Mouse (Mus musculus) adrenal gland, postnatal 0 days (tissue): ENCODE data around the gene Coq7. TPM values are rescaled to one million over a fixed set of nuclear protein-coding genes. Genes with fewer than 3 reads are reported as not detected.

ENCODE experiments used
- polyA plus RNA-seq: library from polyadenylated mRNA; unstranded; fragments of >200 nt; fragmentation: Nextera tagmentation; extraction: Ambion mirVana; gene quantifications from 2 replicates; pipeline ENCODE4 v1.2.1, GENCODE M21; 2015

Coq7 gene
- polyA plus RNA-seq: 65.8 and 84.7 TPM in 2 replicates

DNA sequence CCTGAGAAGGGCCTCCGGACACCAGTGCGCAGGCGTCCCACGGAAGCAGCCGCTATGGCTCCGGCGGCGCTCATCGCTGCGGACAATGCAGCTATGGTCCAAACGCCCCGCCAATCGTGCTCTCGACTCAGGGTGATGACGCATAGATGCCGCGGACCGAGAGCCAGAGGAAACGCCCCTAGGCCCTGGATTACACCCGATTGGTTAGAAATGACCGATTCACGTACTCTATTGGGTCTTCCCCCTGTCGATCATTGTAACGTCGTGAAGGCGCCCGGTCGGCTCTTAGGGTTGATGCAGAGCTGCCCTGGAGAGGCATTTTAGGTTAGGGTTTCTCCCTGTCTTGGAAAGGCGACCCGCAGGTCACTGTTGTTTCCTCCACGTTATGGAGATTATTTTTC, at the start of gene Coq7:
Coq7 (minus strand) TSS at position 179 of the 401 bp plus-strand sequence.

DNA sequence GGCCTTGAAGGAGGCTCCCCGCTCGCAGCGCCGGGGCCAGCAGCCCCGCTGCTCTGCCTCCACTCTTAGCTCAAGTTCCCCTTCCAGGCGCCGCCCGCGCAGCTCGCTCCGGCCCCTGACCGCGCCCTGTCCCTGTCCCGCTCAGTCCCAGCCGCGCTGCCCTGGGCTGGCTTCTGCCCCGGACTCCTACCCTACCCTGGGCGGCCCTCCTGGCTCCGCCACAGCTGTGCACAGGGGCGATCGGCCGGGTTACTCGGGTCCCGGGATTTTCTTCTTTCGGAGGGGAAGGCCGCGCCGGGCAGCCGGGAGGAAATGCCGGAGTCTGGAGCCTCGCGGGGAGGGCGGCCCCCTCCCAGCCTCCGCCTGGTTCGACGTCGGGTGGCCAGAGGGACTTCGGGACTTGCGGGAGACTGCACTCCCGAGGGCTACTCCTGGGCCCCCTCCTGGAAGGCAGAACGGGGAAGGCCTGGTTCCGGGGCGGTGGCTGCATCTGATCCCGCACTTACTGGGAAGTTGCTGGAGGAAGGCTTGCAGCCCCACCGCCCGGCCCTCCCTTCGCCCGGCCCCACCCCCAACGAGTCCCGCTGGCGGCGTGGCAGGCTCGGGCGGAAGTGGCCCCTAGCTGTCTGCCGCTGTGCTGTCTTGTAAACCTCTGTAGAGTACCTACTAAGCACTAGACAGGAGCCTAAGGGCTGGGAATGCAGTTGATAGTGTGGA, 41.6 kb downstream of the Coq7 start, which contains the start of gene Itpripl2:
Itpripl2 (minus strand) TSS at position 545 of the 717 bp plus-strand sequence.

Other genes starting within 250 kb of the Coq7 start
- gene Syt17, start 85.1 kb downstream of the Coq7 start, polyA plus RNA-seq: 21.1 and 30.7 TPM in 2 replicates
- gene Itpripl2, start 41.4 kb downstream of the Coq7 start, polyA plus RNA-seq: 3.8 and 3.9 TPM in 2 replicates
- gene Tmc7, start 51.4 kb upstream of the Coq7 start, polyA plus RNA-seq: 0.65 and 2.5 TPM in 2 replicates
- gene Tmc5, start 63.9 kb upstream of the Coq7 start, polyA plus RNA-seq: 0.08 and 0.20 TPM in 2 replicates
- gene Gde1, start 172.4 kb upstream of the Coq7 start, polyA plus RNA-seq: 115 and 152 TPM in 2 replicates
- 4.6 and 6.1 TPM in 2 replicates for gene Ccp110, start 179.2 kb upstream of the Coq7 start, polyA plus RNA-seq
- 42.4 and 61.6 TPM in 2 replicates for gene Vps35l, start 206.9 kb upstream of the Coq7 start, polyA plus RNA-seq